Mouse (Mus musculus) embryonic facial prominence, embryonic 14.5 days (tissue): ENCODE measurements around the gene Sycp2l. TPM values are rescaled to one million over a fixed set of nuclear protein-coding genes. Genes with fewer than 3 reads are reported as not detected.

Source experiments
- ATAC-seq: fragments of 200-750 bp; cut with Nextera tagmentation; 2 replicates; pipeline ENCODE4 v1.8.0; 2017; ENCODE audit warnings: low read depth, moderate number of reproducible peaks, moderate TSS enrichment
- DNase-seq: peaks from one replicate; pipeline ENCODE4 v3.0.0-alpha.2; 2015; ENCODE audit warnings: low spot score
- H3K27ac ChIP-seq: fragments of 300-500 bp; sonication (generic); replicated peaks from 2 replicates; pipeline ENCODE4 v1.5.1; 2014; ENCODE audit warnings: low read depth, mild to moderate bottlenecking, low read length, moderate library complexity
- H3K27me3 ChIP-seq: fragments of 300-500 bp; sonication (generic); replicated peaks from 2 replicates; pipeline ENCODE4 v1.6.1; 2014; ENCODE audit warnings: low read length; ENCODE audit not compliant: control insufficient read depth, insufficient read depth
- H3K36me3 ChIP-seq: fragments of 300-500 bp; sonication (generic); 2 replicates; pipeline ENCODE4 v1.6.1; 2014; ENCODE audit warnings: low read length, mixed read lengths; ENCODE audit not compliant: control insufficient read depth, insufficient read depth
- H3K4me1 ChIP-seq: fragments of 300-500 bp; sonication (generic); 2 replicates; pipeline ENCODE4 v1.6.1; 2014; ENCODE audit warnings: antibody characterized with exemption, low read length; ENCODE audit not compliant: control insufficient read depth, insufficient read depth
- H3K4me2 ChIP-seq: fragments of 300-500 bp; sonication (generic); 2 replicates; pipeline ENCODE4 v1.6.1; 2014; ENCODE audit warnings: low read depth, mild to moderate bottlenecking, low read length, moderate library complexity, mixed read lengths
- H3K4me3 ChIP-seq: fragments of 300-500 bp; sonication (generic); 2 replicates; pipeline ENCODE4 v1.5.1; 2014; ENCODE audit warnings: low read depth, mild to moderate bottlenecking, low read length
- H3K9ac ChIP-seq: fragments of 300-500 bp; sonication (generic); 2 replicates; pipeline ENCODE4 v1.6.1; 2014; ENCODE audit warnings: low read depth, mild to moderate bottlenecking, low read length, moderate library complexity, mixed read lengths
- H3K9me3 ChIP-seq: fragments of 300-500 bp; sonication (generic); 2 replicates; pipeline ENCODE4 v1.6.1; 2016; ENCODE audit warnings: low read length; ENCODE audit not compliant: control insufficient read depth
- WGBS: fragments of 180-500 bp; shearing (Covaris S2); extraction: QIAGEN DNeasy Blood & Tissue Kit; methylation state at CpG from one replicate; pipeline ENCODE4 v1.1.7; 2014; 5-methylcytosine and 5-hydroxymethylcytosine counted together
- polyA plus RNA-seq: library from polyadenylated mRNA; unstranded; fragments of >200 nt; fragmentation: Nextera tagmentation; extraction: Ambion mirVana; gene quantifications from 2 replicates; pipeline ENCODE4 v1.2.1, GENCODE M21; 2014

The Sycp2l gene
- polyA plus RNA-seq, 1 experiment from 2014 or later = 0.08 TPM

DNA sequence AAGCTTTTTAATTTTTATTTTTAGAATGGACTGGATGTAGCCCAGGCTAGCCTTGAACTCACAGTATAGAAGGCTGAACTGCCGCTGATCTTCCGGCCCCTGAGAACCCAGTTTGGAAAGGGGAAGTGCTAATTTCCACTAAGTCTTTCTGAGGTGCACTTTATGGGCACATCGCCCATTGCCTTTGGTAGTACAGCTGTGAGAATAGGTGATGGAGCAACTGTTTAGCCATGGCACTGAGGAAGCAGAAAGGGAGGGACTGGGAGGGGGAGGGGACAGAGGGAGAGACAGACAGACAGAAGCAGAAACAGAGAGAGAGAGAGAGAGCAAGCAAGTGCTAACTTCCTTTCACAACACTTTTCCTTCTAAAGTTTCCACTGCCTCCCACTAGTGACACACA, 29.6 kb upstream of the Sycp2l start:
- Histone ChIP-seq H3K27ac (no peak overlapping the region), H3K4me1 (no peaks in the 10 kb centered on the region), H3K27me3 (peaks cover 10% of the 10 kb centered on the region; the same call in 1 of the 2 replicates), H3K36me3 (no peaks in the 10 kb centered on the region), H3K9me3 (no peaks in the 10 kb centered on the region), H3K9ac (no peak overlapping the region), H3K4me2 (no peak overlapping the region), H3K4me3 (no peak overlapping the region)
- DNase-seq (no peak), ATAC-seq (no peak)
- WGBS = 89% methylated on average over 3 of the region's 3 CpGs

DNA sequence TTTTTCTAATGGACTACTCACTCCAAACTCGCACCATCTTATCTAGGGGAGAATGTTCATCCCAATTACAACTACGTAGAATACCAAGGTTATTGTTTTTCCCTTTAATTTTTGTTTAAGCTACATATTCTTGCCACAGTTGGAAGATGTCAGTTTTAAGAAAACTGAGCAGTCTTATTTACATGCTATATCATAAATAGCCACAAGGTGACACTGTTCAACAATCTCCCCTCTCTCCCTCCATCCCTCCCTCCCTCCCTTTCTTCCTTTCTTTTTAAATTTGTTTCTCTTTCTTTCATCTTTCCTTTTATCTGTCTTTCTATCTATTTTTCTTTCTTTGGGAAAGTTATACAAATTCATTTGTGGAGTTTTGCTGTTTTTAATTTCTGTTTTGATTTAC, 29.0 kb upstream of the Sycp2l start:
- DNase-seq = no peak
- H3K36me3 ChIP-seq = no peaks in the 10 kb centered on the region

DNA sequence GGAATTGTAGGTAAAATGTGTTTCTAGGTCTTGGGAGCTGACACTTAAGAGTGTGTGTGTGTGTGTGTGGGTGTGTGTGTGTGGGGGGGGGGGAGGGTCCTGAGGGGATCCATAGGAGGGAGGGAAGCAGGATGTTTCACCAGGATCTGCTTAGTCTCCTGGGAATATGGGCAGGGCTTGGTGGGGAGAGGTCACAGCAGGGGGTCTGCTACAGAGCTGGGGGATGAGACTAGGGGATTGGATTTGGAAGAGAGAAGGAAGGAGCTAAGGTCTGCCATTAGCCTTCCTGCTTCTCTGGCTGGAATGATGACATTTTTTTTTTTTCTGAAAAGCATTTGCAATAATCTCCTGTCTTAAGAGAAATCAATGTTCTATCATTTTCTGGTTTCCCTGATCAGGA, 25.4 kb upstream of the Sycp2l start:
- no peak overlapping the region for H3K4me3 ChIP-seq
- H3K9me3 ChIP-seq = no peaks in the 10 kb centered on the region
- peaks cover 2% of the 10 kb centered on the region; the same call in 1 of the 2 replicates for H3K27me3 ChIP-seq
- no peak overlapping the region for H3K9ac ChIP-seq
- no peak overlapping the region for H3K4me2 ChIP-seq
- no peak overlapping the region for H3K27ac ChIP-seq
- no peaks in the 10 kb centered on the region for H3K4me1 ChIP-seq
- no peaks in the 10 kb centered on the region for H3K36me3 ChIP-seq
- no peak for ATAC-seq
- DNase-seq = no peak

More for the DNA sequence above, 29.0 kb upstream of the Sycp2l start:
- ATAC-seq = no peak
- no peak overlapping the region for H3K27ac ChIP-seq
- H3K9ac ChIP-seq = no peak overlapping the region
- no peak overlapping the region for H3K4me3 ChIP-seq
- H3K4me1 ChIP-seq = no peaks in the 10 kb centered on the region
- peaks cover 7% of the 10 kb centered on the region; the same call in 1 of the 2 replicates for H3K27me3 ChIP-seq
- no peaks in the 10 kb centered on the region for H3K9me3 ChIP-seq
- WGBS = 22% methylated on average over 2 of the region's 2 CpGs
- no peak overlapping the region for H3K4me2 ChIP-seq

DNA sequence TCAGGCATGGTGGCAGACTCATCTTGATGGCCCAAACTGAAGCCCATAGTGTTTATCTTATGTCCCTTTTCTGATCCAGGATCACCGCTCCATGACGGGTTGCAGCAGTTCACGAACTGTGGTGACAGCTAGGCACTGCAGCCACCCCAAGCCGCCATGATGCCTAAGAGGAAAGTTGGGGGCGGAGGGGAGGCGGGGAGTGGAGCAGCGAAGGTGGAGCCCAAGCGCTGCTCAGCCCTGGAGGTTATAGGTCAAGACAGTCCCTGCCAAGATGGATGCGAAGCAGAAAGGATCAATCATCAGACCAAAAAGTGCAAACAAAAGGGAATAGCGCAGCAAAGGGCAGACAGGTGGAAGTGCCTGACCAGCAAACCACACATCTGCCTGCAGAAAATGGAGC, 22.8 kb upstream of the Sycp2l start:
- WGBS = 38% methylated on average over 10 of the region's 10 CpGs
- Histone ChIP-seq H3K9me3 (no peaks in the 10 kb centered on the region), H3K36me3 (no peaks in the 10 kb centered on the region), H3K27ac (no peak overlapping the region), H3K9ac (no peak overlapping the region), H3K4me1 (no peaks in the 10 kb centered on the region), H3K4me3 (no peak overlapping the region), H3K4me2 (no peak overlapping the region), H3K27me3 (peaks cover 2% of the 10 kb centered on the region; the same call in 1 of the 2 replicates)
- DNase-seq (no peak), ATAC-seq (no peak)

DNA sequence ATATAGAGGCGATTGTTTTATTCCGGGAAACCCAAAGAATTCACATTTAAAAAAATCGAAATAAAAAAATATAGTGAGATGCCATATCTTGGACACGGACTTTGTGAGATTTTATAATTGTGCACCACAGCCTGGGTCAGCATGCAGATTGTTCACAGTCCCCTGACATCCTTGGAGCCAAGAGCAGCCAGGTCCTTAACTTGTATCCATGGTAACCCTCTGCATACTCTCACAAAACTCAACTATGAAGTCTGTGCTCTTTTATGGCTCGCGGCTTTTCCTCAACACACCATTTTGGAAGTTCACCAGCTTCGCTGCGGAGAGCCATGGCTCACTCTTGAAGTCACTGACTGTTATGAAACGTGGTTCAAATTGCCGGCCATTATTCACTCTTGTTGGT, 19.9 kb upstream of the Sycp2l start:
- Histone ChIP-seq H3K9me3 (no peaks in the 10 kb centered on the region), H3K27ac (no peak overlapping the region), H3K4me2 (no peak overlapping the region), H3K9ac (no peak overlapping the region), H3K4me3 (no peak overlapping the region), H3K4me1 (no peaks in the 10 kb centered on the region), H3K27me3 (peaks cover 2% of the 10 kb centered on the region; the same call in 1 of the 2 replicates), H3K36me3 (no peaks in the 10 kb centered on the region)
- ATAC-seq (no peak), DNase-seq (no peak)
- WGBS = 87% methylated on average over 10 of the region's 10 CpGs

DNA sequence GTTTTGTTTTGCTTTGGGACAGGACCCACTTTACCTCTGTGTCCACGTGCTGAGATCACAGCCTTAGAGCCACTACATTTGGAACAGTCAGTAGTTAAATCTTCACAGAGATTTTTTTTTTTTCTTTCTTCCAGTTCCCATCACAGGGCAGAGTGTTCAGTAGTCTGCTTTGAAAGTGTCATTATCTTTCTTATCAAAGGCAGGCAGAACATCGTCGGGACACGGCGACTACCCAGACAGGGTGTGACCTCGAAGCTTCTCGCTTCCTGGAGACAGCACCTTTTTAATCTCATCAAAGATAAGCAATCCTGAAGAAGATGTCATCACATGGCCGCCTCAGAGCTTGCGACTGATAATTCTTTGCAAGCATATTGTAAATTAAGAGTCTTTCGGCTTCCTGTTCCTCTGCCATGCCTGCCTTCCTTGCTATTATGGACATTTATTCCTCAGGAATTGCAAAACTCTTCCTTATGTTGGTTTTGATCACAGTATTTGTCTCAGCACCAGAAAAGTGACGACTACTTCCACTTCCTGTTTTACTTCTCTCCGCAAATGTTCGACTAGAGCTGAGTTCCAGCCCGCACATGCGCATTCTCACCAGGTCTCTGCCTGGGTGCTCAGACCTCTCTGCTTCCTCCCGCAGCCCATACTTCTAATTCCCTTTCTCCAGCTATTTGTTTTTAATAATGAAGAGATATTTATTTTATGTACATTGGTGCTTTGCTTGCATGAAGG, 16.6 kb upstream of the Sycp2l start:
- no peaks in the 10 kb centered on the region for H3K4me1 ChIP-seq
- WGBS = 65% methylated on average over 16 of the region's 16 CpGs

DNA sequence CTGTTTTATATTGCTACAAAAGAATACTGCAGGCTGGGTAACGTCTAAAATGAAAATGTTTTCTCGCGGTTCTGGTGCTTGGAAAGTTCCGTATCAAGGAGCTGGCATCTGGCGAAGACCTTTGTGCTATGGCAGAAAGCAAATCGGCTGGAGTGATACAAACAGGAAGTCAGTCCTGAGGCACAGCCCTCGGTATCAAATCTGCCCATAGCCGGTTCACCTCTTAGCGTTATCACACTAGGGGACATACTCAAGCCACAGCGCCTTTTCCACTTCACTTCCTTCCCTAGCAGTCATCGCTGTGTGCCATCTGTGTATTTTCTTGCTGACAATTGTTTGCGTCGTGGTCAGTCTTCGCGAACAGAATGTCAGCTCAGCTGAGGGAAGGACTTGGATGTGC, 15.8 kb upstream of the Sycp2l start:
- 85% methylated on average over 15 of the region's 15 CpGs for WGBS
- Histone ChIP-seq H3K4me3 (no peak overlapping the region), H3K27me3 (no peaks in the 10 kb centered on the region), H3K9ac (no peak overlapping the region), H3K36me3 (no peaks in the 10 kb centered on the region), H3K4me2 (no peak overlapping the region), H3K4me1 (no peaks in the 10 kb centered on the region), H3K9me3 (no peaks in the 10 kb centered on the region), H3K27ac (no peak overlapping the region)
- DNase-seq = no peak
- no peak for ATAC-seq

More for the DNA sequence above, 16.6 kb upstream of the Sycp2l start:
- Histone ChIP-seq H3K27ac (no peak overlapping the region), H3K9me3 (no peaks in the 10 kb centered on the region), H3K9ac (no peak overlapping the region), H3K27me3 (no peaks in the 10 kb centered on the region), H3K36me3 (no peaks in the 10 kb centered on the region), H3K4me2 (no peak overlapping the region), H3K4me3 (no peak overlapping the region)
- DNase-seq (no peak), ATAC-seq (no peak)

DNA sequence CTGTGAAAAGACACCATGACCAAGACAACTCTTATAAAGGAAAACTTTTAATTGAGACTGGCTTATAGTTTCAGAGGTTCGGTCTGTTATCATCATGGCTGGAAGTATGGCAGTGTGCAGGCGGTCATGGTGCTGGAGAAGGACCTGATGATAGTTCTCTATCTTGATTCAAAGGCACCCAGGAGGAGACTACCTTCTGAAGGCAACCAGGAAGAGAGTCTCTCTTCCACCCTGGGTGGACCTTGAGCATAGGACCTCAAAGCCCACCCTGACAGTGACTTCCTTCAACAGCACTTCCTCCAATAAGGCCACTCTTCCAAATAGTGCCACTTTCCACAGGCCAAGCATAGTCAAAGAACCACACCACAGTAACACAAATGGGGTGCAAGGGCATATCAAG, 14.1 kb upstream of the Sycp2l start:
- 87% methylated on average over 2 of the region's 2 CpGs for WGBS
- H3K4me1 ChIP-seq = no peaks in the 10 kb centered on the region
- no peaks in the 10 kb centered on the region for H3K9me3 ChIP-seq
- DNase-seq = no peak
- no peak overlapping the region for H3K4me3 ChIP-seq
- H3K9ac ChIP-seq = no peak overlapping the region
- H3K36me3 ChIP-seq = no peaks in the 10 kb centered on the region
- H3K27ac ChIP-seq = no peak overlapping the region
- no peaks in the 10 kb centered on the region for H3K27me3 ChIP-seq
- no peak for ATAC-seq
- H3K4me2 ChIP-seq = no peak overlapping the region

DNA sequence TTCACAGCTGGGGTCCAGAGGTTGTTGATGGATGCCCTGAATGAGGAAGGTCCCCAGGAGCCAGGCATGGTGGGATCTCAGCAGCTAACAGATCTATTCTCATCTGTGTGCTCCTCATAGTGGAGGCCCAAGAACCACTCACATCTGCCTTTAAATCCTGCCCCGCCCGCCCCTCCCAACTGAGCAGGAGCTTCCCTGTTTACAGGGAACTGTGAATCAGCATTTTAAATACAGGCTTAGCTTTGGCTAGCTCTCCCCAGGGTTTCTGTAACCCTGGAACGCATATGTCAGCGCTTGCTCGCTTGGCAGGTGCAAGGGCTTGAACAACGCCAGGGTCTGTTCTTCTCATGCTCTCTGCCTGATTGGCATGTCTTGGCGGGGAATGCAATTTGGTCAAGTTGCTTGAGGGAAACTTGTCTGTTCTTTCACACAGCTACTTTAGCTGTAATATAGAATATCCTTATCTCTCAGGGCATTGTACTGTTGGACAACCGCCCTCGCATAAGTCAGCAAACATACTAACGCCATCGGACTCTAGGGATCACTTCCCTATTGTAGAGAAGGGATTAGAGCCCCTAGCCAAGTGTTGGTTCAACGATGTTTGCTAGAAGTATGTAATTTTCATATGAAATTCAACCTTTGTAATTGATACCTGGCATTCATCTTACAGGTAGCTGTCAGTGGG, 10.1 kb upstream of the Sycp2l start:
- Histone ChIP-seq H3K27ac (no peak overlapping the region), H3K36me3 (no peaks in the 10 kb centered on the region), H3K27me3 (no peaks in the 10 kb centered on the region), H3K4me2 (no peak overlapping the region), H3K9ac (no peak overlapping the region), H3K4me3 (no peak overlapping the region), H3K4me1 (no peaks in the 10 kb centered on the region), H3K9me3 (no peaks in the 10 kb centered on the region)
- no peak for DNase-seq
- ATAC-seq = no peak
- 77% methylated on average over 12 of the region's 12 CpGs for WGBS
